Mouse (Mus musculus) cortical plate, adult 2 months (tissue): ENCODE data around the gene Golt1a.

Experiments
- CTCF ChIP-seq: fragments of 200-500 bp; IDR thresholded peaks from 2 replicates; pipeline ENCODE4 v1.5.1; 2011; ENCODE audit warnings: mild to moderate bottlenecking, control low read depth, low read length; ENCODE audit not compliant: insufficient read depth; ENCODE audit errors: extremely low read depth
- POLR2A ChIP-seq: fragments of 200-500 bp; IDR thresholded peaks from 2 replicates; pipeline ENCODE4 v1.6.1; 2011; ENCODE audit warnings: mild to moderate bottlenecking, low read length, control low read depth; ENCODE audit not compliant: insufficient read depth; ENCODE audit errors: extremely low read depth

GRCm38 (mm10) chr1:133346531-133346930 lies 36.9 kb downstream of the Golt1a start:
- TF ChIP-seq CTCF (no peak), POLR2A (no peak)
